Mouse (Mus musculus): ENCODE results near the gene Ciz1. TPM values are rescaled to one million over a fixed set of nuclear protein-coding genes. Genes with fewer than 3 reads are reported as not detected.

Gene Ciz1
- 161 TPM for polyA plus RNA-seq (2017; shearing (Covaris generic))

GRCm38 (mm10) chr2:32352151-32353006 lies at the start of gene Ciz1:
Ciz1 (plus strand) TSS chr2:32352327.

DNA sequence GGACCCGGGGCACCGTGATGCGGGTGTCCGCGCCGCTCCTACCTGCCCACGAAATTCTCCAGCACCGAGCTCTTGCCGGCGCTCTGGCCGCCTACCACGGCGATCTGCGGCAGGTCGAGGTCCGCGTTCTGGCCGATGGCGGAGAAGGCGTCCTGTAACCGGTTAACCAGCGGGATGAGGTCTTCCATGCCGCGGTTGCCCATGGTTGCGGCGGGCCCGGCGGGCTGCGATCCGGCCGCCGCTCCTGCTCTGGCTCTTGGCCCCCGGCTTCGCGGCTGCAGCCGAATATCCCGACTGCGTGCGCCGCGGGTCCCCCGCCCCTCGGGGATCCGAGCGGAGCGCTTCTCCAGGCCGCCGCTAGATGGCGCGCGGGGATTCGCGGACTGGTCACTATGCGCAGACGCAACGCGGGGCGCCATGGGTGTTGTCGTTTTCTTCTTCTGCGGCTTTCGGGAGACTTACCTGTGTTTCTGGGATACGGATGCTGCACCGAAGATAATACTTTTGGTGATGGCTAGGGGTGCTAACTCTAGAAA lies 948 bp downstream of the Ciz1 start, which contains the start of gene Dnm1:
Gene Dnm1 (minus strand): TSS at position 332 of the 536 bp plus-strand sequence.

GRCm38 (mm10) chr2:32381775-32382223 lies 29.7 kb downstream of the Ciz1 start, which contains the start of gene 1110008P14Rik:
1110008P14Rik (minus strand) TSS chr2:32381938.

GRCm38 (mm10) chr2:32387706-32388490 lies 35.8 kb downstream of the Ciz1 start, which contains the start of gene Lcn2:
Lcn2 (minus strand) TSS chr2:32388252.

GRCm38 (mm10) chr2:32395484-32395945 lies 43.4 kb downstream of the Ciz1 start, which contains the start of gene Ptges2:
Ptges2 (plus strand) TSS chr2:32395896.

Other genes with a start within 250 kb of the Ciz1 start
- 11.7 TPM for gene Prrc2b, start 201.2 kb upstream of the Ciz1 start, polyA plus RNA-seq (2017; shearing (Covaris generic))
- gene Pomt1, start 115.7 kb upstream of the Ciz1 start, polyA plus RNA-seq (2017; shearing (Covaris generic)) = 13.3 TPM
- gene Uck1, start 92.2 kb upstream of the Ciz1 start, polyA plus RNA-seq (2017; shearing (Covaris generic)) = 107 TPM
- 50.0 TPM for gene Golga2, start 64.9 kb upstream of the Ciz1 start, polyA plus RNA-seq (2017; shearing (Covaris generic))
- 264 TPM for gene Swi5, start 64.3 kb upstream of the Ciz1 start, polyA plus RNA-seq (2017; shearing (Covaris generic))
- gene Dnm1, start 1.0 kb downstream of the Ciz1 start, polyA plus RNA-seq (2017; shearing (Covaris generic)) = not detected
- gene 1110008P14Rik, start 29.6 kb downstream of the Ciz1 start, polyA plus RNA-seq (2017; shearing (Covaris generic)) = 79.7 TPM
- not detected for gene Lcn2, start 35.9 kb downstream of the Ciz1 start, polyA plus RNA-seq (2017; shearing (Covaris generic))
- 1.9 TPM for gene Ptges2, start 43.6 kb downstream of the Ciz1 start, polyA plus RNA-seq (2017; shearing (Covaris generic))
- 9.0 TPM for gene Naif1, start 98.1 kb downstream of the Ciz1 start, polyA plus RNA-seq (2017; shearing (Covaris generic))
- 6.5 TPM for gene Slc25a25, start 99.1 kb downstream of the Ciz1 start, polyA plus RNA-seq (2017; shearing (Covaris generic))
- gene Fam102a, start 183.0 kb downstream of the Ciz1 start, polyA plus RNA-seq (2017; shearing (Covaris generic)) = 72.8 TPM
- 148 TPM for gene Dpm2, start 218.5 kb downstream of the Ciz1 start, polyA plus RNA-seq (2017; shearing (Covaris generic))
- not detected for gene Pip5kl1, start 222.5 kb downstream of the Ciz1 start, polyA plus RNA-seq (2017; shearing (Covaris generic))
- gene 9430097D07Rik, start 223.4 kb downstream of the Ciz1 start, polyA plus RNA-seq (2017; shearing (Covaris generic)) = not detected
- gene St6galnac4, start 234.8 kb downstream of the Ciz1 start, polyA plus RNA-seq (2017; shearing (Covaris generic)) = 62.6 TPM
- gene St6galnac6, start 247.4 kb downstream of the Ciz1 start, polyA plus RNA-seq (2017; shearing (Covaris generic)) = 6.3 TPM

Measured in inflammation-experienced regulatory T-cells, adult 16 weeks (primary cell).